Mouse (Mus musculus) right cerebral cortex, postnatal 4 days (tissue): ENCODE results near the gene Tnfaip3.

ENCODE experiments used
- DNase-seq: peaks from one replicate; pipeline ENCODE4 v3.0.0-alpha.2; 2022

Gene Tnfaip3

DNA sequence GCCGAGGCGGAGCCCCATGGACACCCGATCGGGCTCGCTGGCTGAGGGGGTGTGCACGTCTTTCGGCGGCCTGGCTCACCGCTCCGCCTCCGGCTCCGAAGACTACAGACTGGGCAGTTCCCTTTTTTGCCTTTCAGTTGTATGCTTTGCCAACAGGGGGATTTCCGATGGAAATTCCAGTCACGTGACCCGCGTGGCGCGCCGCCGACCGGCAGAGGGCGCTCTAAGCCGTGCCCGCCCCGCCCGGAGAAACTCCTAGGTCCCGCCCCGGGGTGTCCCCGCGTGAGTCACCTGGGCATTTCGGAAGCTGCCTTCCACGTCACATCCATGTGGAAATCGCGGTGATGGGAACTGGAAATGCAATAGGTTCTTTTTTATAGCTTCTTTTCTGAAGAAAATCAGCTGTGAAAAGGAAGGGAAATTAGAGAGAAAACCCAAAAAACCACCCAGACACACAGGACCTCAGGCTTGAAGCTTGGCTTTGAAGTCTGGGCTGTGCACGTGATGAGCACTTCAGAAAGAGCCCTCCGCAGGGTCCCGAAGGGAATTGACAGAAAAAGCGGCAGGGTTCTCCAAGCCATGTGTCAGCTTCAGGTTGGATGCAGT lies at the start of gene Tnfaip3:
Tnfaip3 (minus strand) TSS at position 401 of the 606 bp plus-strand sequence.
- DNase-seq: peak; percentile 97

DNA sequence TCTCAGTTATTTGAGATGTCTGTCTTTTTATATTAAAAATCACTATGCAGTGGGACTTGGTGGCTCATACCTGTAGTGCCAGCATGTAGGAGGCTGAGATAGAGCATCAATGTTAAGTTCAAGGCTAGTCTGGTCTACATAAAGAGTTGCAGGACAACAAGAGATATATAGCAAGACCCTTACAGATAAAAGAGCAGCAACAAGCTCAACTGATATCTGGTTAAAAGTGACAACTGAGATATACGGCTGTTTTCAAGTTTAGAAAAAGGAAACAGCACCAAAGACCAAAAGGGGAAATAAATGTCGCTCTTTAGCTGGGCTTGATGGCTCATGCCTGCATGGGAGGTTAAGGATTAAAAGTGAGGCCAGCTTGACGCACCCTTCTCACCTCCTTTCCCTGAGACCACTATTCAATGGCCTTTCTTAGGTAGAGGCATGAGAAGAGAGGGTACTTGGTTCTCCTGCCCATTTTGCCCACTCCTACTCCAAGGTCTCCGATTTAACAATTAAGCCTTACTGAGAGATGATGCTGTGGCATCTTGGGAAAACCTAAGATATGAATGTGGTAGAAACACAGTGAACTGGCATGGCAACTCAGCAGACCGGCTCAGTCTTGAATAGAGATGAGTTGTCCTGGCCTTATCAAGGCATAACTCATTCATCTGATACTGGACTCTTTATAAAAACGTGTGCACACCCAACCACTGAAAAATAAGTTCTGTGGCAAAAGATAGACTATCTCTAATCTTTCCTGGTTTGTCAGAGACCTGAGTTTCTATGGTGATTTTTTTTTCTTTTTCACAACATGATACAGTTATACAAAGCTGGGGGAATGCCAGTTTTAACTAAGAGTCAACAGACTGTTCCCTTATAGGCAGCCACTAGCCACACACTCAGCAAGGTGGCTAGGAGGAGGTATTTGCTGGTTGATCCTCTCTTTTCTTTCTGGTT lies 49.5 kb upstream of the Tnfaip3 start:
- no peak for DNase-seq

DNA sequence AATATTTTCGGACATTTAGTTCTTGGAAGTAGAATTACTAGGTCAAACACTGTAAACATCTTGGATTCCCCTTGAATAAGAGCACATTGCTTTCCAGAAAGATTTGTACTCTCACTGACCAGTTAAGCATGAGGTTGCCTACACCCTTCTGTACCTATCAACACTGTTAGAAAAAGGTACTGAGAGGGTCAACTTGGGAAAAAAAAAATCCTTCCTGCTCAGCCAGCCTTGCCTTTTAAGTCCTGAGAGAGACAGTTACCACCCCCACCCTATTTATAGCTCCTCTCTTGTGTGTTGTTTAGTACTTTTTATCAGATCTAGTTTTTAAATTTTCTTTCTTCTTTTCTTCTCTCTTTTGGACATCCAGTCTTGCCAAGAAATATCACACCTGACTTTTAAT lies 48.2 kb upstream of the Tnfaip3 start:
- no peak for DNase-seq

DNA sequence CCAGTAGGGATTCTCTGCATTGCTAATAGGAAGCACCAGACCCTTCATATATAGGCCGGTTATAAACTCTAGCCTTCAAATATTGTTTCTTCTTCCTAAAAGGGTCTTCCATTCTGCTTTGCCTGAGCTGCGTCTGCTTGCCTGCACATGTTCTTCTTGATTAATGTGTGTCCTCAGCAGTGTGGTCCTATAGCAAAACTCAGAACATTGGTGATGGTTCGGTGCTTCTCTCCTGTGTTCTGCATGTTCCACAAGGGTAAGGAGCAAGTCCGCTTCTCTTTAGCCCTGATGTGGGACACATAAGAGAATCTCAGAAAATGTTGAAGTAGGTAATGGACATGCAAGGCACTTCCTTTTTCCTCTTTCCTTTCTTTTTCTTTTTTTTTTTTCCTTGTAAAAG lies 47.8 kb upstream of the Tnfaip3 start:
- DNase-seq: no peak

DNA sequence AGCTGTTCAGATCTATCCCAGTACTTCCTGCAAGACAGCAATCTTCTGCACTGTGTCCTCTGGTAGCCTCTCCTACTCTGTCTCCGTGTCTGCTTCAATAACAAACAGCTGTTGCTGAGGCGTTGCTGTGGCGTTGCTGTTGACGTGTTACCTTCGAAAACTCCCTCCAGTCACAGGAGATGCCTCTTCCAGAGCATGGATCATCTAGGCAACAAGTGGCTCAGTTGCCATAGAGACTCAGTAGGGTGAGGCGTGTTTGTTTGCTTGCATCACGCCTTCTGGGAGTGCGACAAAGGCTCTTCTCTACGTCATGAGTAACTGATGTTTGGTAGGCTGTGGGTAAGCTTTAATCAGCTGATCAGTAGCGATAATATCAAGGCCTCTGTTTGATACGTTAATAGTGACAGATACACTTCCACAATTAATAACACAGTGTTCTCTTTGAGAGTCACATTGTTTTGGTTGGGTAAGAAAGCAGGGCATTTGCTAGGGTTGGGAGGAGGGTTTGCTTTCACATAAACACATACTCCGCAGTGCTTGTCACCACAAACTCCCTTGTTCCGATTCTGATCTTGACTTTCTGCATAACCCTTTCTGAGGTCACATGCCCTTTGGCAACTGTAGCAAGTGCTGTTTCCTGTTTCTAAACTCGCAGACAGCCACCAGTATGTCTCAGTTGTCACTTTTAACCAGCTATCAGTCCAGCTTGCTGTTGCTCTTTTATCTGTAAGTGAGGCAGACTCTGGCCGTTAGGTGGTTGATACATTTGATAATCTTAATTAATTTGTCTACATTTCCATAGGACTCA lies 46.8 kb upstream of the Tnfaip3 start:
- no peak for DNase-seq

DNA sequence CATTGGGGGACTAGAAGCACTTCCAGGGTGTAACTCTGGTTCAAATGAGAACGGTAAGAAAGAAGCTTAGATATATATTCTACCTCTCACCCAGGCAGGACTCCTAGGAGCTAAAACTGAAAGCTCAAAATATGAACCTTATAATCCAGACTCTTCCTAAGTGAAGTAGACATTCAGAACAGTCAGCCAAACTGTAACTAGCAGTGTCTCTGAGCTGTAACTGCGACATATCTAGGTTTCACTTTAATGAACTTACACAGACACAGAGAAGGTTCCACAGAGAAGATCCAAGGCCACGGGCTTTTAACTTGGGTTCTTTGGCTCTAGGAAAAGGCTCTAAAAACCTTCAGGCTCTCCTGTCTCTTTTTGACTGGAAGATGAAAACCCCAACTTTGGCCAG lies 45.7 kb upstream of the Tnfaip3 start:
- no peak for DNase-seq

DNA sequence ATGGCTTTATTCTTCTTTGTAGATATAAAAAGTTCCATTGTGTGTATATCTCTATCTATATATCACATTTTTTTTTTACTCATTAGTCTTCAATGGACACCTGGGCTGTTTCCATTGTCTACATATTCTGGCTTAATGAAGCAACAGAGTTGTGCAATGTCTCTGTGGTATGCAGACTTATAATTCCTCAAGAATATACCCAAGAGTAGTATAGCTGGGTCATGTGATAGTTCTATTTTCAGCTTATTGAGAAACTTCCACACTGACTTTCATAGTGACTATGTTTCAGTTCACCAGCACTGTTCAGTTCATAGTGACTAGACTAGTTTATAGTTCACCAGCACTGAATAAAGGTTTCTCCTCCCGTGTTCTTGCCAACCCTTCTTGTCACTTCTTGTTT lies 38.1 kb upstream of the Tnfaip3 start:
- DNase-seq: no peak

DNA sequence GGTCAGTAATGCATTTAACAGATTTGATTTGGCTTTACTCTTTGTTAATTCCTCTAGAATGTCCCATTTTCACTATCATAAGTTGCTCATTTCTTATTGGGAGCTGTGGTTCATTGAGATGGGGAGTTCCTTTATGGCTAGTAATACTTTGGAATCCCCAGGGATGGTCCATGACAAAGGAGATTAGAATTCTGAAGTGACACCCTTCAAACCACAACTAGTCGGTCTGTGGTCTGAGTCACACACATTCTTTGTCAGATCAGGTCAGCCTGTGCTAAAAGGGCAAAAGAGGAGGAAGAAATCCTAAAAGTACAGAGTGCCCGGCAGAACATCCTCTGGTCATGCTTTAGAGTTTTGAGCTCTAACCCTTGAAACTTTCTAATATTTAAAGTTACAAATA lies 30.5 kb upstream of the Tnfaip3 start:
- DNase-seq: no peak

DNA sequence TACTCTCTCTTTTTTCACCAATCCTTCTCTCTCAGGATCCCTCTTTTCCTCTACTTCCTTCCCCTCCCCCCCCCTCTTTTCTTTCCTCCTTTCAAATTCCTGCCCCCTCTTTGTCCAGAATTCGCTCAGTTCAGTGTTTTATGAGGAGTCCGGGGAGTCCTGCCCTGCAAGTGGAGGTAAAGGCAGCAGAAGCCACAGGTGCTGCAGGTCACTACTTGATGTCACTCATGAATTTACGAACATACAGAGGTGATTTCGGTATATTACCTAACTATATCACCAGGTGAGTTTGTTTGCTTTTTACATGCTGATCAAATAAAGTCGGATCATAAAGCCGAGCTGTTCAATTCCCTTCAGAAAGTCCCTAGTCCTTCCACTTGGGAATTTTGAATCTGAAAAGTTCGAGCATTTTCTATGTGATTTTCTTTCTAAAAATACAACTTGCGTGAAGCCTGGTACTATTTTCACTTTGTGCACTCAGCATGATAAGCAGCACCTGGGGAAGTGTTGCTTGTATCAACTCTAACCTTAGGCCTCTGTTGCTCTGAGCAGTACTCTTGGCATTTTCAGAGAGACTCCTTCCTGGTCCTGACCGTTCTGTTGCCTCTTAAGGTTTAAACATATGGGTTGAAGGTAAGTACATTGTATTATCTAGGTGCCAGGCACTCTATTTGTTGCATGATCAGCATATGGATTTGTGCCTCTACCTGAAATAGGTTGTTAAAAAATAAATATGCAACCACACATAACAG lies 29.5 kb upstream of the Tnfaip3 start:
- no peak for DNase-seq

DNA sequence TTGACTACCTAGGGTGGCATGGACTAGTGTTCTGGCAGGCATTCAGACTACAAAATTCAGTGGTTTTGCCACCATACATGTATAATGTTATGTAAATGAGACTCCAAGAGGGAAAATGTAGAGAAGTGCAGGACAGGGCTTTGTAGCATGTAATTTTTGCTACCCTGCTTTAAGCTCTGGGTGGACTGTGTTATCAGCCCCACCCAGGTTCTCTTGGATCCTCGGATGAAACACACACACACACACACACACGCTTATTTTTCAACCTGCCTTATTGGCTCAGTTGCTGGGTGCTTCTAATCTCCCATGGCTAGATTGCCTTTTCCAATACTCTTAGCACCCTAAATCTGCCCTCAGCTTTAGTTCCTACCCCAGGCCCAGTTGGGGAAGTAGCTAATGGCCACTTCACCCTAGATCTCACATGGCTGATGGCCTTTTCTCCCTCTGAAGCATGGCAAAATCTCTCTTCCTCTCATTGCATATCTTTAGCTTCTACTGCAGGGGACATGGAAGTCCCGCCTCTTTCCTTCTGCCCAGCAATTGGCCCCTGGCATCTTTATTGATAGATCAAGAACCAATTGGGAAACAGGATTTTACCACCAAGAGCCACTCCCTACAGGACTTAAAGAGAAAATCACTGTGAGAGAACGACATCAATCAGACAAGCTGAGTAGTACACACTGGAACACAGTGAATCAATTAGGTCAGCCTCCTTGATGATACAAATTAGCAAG lies 28.2 kb upstream of the Tnfaip3 start:
- DNase-seq: no peak

DNA sequence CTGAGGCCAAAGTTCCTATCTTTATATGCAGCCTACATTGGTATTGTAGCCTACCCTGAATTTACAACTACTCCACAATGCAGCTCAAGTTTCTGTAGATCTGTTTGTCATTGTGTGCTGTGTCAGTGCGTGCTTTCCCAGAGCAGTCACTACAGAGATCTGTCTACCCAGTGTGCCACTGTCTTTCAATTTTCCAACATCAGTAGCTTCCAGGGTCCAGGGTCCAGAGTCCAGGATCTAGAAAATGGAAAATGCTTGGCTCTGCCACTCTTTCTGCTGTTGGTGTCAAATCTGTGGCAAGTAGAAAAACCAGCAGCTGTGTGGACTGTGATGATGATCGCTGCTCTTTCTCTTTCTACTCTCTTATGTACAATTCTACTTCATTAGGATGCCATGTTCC lies 24.7 kb upstream of the Tnfaip3 start:
- no peak for DNase-seq

DNA sequence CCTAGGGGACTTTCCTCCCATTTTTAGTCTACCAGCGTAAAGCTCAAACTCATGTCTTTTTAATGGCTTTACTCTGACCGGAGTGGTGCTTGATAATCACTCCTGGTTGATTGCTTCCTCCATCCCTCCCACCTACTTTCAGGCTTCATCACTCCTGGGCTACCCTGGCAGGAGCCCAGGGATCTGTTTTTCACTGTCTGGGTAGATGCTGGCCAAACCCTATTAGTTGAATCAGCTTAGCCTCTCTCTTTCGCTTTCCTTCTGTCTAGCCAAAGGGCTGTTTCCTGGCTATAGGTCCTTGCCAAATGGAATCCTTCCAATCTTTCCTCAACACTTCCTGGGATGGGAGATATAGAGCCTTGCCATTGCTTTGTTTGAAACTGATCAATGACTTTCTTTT lies 19.3 kb upstream of the Tnfaip3 start:
- no peak for DNase-seq

DNA sequence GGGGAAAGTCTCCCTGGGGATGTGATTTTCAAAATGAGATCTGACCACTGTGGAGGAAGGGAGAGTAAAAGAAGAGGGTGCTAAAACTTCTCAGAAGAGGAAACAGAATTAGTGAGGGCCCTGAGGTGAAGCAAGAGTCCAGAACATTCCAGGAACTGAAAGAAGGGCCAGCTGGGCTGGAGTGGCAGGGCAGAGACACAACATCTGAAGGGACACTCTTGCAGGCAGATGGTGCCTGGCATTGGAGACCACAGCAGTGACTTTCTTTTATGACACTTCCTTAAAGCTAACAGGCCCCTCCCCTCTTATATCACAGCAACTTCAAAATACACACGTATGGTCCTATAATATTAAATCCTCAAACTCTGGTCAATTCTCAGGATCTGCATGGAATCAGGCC lies 18.2 kb upstream of the Tnfaip3 start:
- DNase-seq: no peak

DNA sequence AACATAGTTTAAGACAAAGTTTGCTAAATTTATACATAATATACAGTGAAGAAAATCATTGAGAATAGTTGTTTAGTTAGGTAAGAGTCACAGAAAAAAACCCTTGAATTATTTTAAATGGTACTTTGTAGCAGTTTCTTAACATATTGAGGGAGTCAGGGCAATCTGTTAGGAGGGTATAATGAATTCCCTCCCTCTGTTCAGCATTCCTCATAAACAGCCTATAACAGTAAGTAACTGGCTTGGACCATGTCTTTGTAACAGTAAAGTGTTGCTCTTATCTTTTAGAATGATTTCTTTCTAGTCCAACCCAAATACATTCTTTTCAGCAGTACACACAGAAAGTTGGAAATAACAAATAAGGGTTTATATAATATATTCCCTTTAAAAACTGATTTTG lies 16.4 kb upstream of the Tnfaip3 start:
- DNase-seq: no peak

DNA sequence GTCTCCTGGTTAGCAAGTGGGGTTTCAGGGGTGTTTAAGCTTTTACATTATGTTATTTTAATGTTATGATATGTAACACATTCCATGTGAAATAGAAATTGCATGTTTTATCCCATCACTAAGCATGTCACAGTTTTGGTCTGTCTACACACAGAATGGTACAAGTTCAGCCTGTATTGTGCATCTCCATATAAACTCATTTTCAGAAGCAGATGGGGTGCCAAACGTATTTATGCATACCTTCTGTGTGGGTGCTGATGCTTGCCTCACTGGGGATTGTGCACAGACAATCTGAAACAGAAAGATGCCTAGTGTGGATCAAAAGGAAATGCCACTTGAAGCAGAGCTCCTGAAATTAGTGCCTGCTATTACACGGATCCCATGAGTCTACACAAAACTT lies 15.2 kb upstream of the Tnfaip3 start:
- no peak for DNase-seq

DNA sequence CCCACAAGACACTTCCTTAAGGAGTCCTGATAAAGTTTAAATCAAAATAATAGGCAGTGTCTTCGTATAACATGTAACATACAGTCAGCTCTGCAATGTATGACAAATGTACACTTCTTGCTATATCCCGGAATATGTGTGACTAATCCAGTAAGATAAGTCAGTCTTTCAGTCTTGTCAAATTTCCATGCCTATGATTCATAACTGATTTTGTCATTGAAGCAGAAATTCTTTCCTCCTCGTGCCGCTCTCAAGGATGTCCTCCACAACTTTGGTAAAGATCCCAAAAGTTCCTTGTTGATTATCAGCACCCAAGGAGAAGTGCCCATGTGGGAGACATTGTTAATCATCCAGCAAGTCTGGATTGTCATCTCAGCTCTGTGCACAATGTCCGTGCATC lies 11.3 kb upstream of the Tnfaip3 start:
- no peak for DNase-seq

DNA sequence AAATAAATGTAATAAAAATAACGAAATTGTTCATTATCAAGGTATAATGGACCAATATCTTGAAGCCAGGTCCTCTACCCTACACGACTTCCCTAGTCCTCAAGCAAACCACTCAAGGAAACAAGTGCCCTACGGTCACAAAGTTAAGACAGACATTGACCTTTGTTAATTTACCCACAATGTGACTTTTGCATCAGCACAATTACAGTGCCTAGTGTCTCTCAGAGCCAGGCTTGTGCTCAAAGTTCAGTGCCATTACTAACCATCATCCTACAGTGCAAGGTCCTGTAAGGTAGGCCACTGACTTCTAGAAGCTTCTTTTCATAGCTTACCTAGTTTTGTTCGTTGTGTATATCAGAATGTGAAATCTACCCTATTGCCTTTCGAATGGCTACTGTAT lies 8.9 kb upstream of the Tnfaip3 start:
- no peak for DNase-seq

DNA sequence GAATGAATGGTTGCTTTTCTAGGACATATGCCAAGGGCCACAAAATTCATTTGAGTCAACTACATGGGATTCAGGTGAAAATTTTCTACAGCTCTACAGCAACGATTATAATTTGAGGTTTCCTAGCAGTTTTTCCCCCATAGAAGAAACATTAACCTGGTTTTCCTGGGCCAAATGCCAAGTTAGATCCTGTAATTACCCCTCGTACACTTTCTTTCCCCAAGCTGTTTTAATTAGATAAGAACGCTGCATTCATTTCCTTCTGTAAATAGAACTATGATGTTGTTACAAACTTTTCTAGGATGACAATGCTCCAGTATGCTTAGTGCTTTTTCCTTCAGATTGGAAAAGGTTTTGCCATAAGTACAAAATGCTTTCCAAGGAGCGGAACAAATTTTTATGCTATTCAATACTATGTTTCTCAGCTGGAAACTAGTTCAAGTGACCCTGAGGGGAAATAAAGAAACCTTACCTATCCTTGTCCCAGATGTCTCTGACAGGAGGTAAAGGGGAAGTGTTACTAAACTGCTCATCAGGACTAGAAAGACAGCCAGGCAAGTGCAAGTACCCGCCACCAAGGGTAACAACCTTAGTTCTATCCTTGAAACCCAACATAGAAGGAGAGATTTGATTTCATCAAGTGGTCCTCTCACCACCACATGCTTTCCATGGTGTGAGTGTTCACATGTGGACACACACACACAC lies 8.3 kb upstream of the Tnfaip3 start:
- no peak for DNase-seq

DNA sequence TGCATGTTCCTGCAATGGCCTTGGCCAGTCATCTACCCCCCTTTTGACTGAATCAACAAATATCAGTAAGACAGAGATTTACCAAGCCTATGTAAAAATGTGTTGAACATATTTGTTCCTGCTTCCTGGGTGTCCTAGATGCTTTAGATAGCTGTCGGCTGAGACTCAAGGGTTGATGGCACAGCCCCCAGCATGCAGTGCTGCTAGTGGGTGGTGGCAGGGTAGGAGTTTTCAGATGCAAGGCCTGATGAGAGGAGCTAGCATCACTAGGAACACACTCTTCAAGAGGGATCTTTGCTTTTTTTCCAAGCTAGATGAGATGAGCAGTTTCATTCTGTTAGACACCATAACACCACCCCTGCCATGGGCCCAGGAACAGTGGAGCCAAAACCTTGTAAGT lies 6.8 kb upstream of the Tnfaip3 start:
- no peak for DNase-seq

DNA sequence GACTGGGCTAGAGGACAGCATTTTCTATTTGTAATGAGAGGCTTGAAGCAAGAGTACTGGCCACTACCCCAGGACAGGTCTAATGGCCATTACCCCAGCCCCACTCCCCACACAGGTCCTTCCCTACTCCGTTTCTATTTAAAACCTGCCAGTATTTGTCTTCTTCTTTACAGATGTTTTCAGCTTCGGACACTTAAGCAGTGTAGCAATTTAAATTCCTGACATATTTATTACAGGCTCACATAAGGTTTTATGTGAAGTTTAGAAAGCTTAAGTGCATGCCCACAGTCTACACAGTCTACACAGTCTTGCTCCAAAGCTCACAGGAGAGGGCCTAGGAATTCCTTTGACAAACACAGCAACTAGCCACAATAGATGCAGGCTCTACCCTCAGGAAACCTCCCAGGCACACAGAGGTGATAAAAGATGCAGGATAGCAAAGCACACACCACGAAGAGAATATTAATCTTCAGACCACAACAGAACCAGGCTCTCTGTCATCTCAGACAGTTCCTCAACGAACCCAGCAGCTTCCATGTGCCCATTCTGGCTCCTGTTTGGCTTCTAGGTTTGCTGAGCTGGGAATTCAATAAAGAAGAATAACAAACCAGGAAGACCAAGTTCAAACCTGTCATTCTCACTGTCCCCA lies 1.5 kb upstream of the Tnfaip3 start:
- DNase-seq: no peak
